Mouse (Mus musculus): ENCODE results near the gene Cln3.
A peak's percentile ranks its signal among the peaks of the same experiment; 100 is the strongest.

Cln3 gene

DNA sequence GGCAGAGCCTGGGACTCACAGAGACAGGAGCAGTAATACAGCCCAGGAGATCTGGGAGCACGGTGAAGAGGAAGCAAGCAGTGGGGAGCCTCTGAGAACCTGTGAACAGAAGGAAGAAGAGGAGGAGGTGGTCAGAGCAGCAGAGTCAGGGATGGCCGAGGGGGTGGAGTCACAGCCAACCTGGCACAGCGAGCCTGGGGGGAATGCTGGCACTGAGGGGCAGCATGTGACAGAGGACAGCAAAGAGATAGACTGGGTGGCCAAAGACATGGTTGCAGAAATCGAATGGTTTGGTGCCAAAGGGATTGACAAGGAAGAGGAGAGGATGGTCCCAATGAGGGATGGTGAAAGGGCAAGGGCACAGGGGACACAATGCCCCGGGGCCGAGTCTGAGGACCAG lies at the start of gene Cln3:
Cln3 (minus strand) TSS at position 101 of the 400 bp plus-strand sequence.
- no peak for DNase-seq (ENCODE audit: low spot score)

DNA sequence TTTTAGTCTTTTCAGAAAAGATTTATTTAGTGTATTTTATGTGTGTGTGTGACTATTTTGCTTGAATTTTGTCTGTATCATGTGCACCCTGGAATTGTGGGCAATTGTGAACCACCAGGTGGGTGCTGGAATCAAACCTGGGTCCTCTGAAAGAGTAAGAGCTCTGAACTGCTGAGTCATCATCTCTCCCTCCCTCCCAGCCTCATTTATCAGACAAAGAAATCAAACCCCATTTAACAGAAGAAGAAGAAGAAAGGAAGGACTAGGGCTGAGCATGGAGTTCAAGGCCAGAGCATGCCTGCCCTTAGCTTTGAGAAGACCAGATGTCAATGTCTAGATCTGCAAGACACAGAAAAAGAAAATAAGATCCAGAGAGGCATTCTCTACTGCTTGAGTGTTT lies 49.8 kb upstream of the Cln3 start:
- no peak for DNase-seq (ENCODE audit: low spot score)

DNA sequence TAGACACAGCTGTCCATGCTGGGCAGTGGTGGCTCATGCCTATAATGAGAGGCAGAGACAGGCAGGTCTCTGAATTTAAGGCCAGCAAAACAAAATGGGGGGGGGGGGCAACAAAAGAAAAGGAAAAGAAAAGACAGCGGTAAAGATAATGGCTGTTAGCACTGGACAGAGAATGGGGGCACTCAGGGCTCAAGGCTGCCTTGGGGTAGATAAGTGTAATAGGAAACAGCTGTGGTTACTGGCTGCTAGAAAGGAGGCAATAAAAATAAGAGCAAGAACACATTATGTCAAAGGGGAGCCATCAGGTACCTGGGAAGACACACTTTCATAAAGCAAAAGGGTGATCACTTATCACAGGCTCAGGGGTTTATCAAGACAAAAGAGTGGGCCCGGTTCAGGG lies 46.9 kb upstream of the Cln3 start:
- DNase-seq (ENCODE audit: low spot score): no peak

DNA sequence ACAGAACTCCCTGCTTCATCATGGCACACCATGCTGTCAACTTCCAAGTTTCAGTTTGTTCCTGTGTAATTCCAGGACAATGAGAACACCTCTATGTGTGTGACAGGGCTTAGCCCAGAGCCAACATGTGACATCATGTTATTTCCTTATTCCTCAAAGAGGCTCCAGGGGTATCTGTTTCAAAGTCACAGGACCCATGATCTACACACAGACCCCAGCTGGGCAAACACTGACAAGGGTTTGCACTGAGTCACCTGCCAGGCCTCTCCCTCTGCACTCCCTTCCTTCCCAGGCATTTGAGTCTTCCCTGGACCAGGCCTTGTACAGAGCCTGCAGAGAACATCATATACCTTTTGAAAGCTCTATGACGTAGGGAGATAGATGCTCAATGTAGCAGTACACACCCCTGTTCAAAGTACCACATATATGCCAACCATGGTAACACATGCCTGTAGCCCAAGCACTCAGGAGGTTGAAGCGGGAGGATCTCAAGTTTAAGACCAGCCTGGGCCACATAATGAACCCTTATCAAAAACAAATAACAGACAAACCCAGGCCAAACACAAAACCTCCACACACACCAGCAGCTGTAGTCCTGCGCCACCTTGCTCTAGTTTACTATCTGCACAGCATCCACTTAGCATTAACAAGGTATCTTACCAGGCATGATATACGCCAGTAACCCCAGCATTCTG lies 45.4 kb upstream of the Cln3 start, which contains the start of gene Nupr1:
Nupr1 (minus strand) TSS at position 38 of the 695 bp plus-strand sequence.
- no peak for DNase-seq (ENCODE audit: low spot score)

DNA sequence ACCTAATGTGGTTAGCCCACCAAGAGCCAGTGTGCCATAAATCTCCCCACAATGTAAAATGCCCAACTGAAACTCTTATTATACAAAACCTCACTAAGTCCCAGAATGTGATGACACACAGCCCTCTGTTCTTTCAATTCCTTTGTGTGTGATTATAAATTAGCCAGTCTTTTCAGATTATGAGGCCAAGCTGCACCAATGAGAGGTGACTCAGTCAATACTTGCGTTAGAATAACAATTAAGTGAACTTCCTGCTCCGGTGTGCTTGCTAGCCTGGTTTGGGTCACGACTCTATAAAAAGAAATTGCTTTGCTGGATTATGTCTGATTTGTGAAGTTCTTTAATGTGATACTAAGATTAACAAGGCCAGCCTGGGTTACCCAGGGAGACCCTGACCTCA lies 44.3 kb upstream of the Cln3 start:
- DNase-seq (ENCODE audit: low spot score): no peak

DNA sequence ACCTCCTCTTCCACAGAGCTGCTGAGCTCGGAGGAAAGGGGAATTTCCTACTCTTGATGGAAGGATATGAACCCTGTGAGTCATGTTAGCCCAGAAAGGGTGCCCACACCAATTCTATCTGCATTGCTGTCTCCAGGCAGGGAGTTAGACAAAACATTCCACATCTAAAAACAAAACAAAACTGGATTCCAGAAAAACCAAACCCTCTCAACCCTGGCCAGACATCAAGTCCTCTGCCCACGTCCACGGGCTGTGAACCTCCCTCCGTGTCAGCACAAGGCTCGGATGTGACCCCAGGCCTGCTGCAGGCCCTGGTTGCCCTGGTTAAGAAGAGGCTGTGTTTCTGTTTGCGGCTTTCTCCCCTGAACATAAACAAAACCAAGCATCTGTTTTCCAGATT lies 42.5 kb upstream of the Cln3 start:
- no peak for DNase-seq (ENCODE audit: low spot score)

DNA sequence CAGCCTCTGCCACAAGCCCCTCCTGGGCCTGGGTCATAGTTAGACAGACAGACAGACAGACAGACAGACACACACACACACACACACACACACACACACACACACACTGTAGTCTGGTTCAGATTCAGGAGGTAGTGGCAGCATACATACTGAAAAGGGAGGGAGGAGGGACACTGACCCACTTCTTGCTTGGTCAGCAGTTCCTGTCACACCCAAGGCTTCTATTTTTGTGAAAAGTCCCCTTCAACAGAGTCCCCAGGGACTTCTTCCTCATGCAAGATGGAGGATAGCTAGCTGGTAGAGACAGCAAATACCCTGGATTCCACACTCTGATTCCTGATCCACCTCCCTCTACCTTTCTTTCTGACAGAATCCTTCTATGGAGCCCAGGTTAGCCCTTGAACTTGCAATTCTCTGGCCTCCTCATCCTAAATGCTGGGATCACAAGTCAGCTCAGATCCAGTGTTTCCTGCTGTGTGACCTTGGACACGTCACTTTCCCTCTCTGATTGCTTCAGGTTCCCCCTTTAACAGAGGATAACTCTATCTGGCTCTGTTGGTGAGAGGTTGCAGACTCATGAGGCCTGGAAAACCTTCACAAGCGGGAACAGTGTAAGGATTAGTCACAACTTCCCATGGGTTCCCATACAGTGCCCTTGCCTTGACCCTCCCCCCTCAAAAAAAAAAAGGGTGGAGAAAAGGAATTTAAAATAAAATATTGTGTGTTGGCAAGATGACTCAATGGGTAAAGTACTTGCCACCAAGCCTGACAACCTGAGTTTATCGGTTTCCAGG lies 40.4 kb upstream of the Cln3 start:
- DNase-seq (ENCODE audit: low spot score): no peak

DNA sequence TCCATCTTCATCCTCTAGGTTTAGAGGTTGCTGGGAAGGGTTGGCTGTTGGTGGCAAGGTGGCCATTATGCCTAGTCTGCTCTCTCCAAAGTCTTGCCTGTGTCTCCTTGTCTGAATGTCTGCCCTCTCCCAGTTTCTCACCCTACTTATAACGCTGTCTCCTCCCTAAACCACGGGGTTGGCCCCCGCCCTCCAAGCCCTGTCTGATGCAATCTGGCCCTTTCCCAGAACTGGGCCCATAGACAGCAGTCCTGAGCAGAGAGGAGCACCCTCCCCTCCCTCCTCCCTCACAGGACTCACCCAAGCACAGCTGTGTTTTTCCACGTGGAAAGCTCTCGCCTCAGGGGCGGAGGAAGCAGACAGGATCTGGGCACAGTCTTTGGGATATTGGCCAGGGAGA lies 39.8 kb upstream of the Cln3 start:
- peak; percentile 30 for DNase-seq (ENCODE audit: low spot score)

DNA sequence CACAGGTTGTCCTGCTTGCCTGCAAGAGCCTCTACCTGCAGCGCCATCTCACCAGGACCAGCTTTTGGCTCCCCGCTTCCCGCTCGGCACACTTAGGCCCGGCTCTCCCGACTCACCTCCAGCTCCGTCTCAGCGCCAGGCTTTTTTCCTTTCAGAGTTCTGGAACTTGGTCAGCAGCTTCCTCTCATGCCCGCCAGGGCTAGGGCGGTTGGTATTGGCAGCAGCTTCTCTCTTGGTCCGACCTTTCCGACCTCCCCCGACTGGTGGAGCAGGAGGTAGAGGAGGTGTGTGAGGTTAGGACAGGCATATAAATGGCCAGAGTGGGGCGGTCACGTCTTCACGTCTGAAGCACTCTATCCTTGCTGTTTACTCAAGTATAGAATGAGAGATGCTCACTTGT lies 39.2 kb upstream of the Cln3 start:
- no peak for DNase-seq (ENCODE audit: low spot score)

DNA sequence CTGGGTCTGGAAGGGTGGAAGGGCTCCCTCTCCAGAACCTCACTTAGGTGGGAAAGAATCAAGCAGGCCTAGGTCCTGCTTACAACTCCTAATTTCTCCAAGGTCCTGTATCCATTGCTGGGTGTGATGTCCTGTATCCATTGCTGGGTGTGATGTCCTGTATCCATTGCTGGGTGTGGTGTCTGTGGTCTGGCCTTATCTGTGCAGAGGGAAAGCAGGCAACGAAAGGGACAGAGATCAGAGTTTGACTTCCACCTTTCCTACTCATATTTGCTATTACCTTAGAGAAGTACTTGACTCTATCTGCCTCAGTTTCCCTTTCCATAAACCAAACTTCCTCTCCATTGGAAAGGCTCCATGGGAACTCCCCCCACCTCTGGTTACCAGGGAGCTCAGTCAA lies 37.8 kb upstream of the Cln3 start:
- DNase-seq (ENCODE audit: low spot score): no peak

DNA sequence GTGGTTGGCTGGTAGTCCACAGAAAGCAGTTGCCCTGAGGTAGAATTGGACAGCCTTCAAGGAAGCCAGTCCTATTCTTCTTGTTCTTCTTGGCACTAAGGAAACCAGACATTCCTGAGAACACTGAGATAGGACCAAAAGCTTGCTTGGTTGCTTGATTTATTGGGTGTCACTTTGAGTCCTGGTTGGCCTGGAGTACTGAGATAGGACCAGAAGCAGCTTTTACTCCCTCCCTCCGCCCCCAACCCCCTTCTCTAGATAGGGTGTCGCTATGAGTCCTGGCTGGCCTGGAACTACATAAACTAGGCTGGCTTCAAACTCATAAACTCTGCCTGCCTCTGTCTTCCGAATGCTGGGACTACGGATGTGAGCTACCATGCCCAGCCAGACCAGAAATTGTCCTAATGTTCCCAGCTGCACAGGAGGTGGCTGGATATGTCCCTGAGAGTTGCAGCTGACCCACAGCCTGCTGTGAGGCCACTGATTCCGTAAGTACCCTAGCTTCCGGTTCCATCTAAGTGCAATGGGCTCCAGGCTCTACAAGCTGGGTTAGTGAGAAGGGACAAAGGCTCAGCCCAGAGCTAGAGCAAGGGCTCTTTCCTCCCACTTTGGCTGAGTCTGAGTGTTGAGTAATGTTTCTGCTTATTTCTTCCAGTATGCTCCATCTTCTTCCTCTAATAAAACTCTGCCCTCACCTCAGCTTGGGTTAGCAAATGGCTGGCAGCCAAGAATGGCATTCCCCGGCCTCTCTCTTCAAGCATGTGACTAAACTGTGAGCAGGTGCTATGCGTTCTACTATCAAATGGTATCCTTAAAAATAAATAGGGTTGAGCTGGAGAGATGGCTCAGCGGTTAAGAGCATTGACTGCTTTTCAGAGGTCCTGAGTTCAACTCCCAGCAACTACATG lies 36.1 kb upstream of the Cln3 start:
- DNase-seq (ENCODE audit: low spot score): no peak

DNA sequence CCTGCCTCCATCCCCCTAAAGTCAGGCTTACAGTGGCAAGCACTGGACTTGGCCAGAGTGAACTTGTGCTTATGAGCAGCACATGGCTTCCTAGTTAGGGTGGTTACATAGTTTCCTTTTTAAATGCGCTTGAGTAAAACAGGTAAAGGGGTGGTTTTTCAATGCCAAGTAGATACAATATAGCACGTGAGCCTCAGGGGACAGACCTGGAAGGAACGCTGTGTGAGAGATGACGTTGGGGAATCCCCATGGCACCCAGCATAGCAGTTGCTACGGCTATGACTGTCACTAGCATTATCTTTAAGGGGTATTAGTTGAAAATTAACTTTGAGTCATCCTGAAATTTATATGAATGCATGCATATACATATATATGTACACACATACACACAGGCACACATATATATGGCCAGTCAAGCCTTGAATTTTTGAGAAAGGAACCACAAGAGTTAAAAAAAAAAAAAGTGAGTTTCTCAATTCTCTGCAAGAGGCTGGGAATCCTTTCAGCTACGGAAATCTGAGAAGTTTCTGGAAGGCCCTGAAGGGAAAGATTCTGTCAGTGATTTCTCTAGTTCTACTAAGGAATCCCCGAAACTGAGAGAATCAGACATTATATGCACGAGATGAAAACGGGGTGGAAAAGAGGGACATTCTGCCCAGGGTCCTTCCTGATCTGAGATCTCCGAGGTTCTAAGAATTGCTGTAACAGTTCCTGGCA lies 34.1 kb upstream of the Cln3 start:
- no peak for DNase-seq (ENCODE audit: low spot score)

DNA sequence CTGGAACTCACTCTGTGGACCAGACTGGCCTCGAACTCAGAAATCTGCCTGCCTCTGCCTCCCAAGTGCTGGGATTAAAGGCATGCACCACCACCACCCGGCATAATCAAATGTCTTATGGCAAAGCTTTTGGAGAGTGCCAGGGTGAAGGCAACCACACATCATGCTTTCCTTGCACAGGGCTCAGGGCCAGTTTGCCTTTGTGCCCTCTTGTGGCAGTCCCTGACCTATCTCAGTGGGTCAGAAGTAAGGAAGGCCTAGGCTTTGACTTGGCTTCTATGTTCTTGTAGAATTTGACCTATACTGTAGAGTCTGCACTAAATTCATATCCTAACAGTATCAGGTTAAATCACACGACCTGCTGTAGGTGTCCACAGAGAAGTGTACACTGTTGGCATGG lies 31.1 kb upstream of the Cln3 start:
- DNase-seq (ENCODE audit: low spot score): no peak

DNA sequence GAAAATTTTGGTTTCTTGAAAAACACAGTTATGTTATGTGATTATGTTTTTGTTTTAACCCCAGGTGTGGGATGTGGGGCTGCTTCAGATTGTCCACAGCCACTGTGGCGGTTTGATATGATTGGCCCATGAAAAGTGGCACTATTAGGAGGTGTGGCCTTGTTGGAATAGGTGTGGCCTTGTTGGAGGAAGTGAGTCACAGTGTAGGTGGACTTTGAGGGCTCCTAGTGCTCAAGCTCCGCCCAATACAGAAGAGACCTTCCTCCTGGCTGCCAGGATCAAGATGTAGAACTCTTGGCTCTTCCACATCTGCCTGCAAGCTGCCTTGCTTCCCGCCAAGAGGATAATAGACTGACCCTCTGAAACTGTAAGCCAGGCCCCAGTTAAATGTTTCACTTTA lies 27.1 kb upstream of the Cln3 start:
- DNase-seq (ENCODE audit: low spot score): no peak

DNA sequence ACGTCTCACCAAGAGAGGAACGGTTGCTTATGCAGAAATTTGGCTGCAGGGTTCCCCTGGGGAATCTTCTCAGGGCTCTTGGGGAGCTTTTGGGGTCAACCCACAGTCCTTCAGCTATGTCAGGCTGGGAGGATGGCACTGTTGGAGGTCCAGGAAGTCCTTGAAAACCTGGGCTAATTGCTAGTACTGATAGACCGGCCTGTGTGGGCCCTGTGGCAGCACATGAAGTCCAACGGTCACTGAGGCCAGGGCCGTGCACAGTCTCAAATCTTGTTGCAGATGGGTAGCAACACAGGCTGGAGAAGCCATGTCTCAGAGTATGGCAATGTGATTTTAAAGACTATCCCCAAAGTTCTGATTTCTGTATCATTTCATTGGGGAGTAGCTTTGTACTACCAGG lies 22.2 kb upstream of the Cln3 start:
- DNase-seq (ENCODE audit: low spot score): no peak

DNA sequence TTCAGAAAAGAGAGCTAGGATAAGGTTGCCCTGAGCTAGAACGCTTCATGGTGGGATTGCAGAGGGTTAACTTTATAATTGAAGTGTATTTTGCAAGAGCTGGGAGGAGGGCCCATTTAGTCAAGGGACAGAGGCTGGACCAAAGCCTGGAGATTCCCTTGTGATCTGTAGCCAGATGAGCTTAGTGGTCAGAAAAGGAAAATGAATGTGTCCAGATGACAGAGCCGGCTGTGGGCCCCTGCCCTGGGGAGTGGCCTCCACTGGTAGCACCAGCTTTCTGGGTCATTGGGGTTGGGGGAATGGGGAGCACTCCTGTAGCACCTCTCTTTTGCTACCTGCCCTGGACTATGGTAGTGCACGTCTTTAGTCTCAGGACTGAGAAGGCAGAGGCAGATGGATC lies 21.4 kb upstream of the Cln3 start:
- no peak for DNase-seq (ENCODE audit: low spot score)

DNA sequence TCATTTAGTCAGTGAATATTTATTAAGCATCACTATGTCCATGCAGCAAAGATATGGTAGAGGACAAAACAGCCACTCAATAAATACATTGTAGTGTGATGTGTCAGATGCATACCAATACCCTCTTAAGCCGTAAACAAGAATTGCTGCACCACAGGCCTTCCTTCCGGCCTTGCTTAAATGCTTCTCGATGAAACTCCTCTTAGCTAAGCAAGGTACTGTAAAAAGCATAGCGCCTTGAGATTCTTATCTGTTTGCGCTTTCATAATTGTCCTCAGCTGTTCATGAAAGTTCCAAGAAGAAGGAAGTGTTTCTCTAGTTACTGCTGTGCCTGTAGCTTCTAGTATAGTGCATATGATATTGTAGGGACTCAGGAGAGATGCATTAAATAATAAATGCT lies 21.0 kb upstream of the Cln3 start:
- no peak for DNase-seq (ENCODE audit: low spot score)

DNA sequence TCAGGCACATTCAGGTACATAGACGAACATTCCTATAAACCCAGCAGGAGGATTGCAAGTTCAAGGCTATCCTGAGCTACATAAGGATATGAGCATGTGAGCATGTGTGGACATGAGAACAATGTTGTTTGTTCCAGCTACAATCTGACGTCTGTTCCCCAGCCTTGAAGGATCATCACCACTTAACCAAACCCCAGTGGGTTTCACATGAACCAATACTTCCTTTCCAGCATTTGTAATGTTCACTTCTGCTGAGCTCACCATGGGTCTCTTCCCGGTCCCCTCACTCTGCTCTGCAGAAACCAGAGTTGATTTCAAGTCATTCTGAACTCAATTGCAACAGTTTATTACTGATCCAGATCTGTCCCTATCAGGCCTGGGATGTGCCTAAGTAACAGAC lies 17.0 kb upstream of the Cln3 start:
- no peak for DNase-seq (ENCODE audit: low spot score)

DNA sequence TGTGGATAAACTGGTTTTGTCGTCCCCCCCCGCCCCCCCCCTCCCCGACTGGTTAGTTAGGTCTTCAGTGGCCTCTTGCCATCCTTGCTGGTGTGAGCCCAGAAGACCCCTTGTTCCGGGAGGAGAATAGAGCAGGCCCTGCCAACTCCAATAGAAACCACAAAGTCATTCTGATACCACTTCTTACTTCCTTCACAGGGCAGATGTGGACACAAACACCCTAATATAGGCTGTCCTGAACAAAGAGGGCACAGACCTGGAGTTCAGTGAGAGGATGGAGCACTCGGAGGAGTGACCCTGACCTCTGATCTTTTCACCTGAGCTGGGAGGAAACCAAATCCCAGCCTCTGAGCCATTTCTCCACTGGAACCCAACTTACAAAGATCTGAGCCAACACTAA lies 16.3 kb upstream of the Cln3 start:
- DNase-seq (ENCODE audit: low spot score): no peak

DNA sequence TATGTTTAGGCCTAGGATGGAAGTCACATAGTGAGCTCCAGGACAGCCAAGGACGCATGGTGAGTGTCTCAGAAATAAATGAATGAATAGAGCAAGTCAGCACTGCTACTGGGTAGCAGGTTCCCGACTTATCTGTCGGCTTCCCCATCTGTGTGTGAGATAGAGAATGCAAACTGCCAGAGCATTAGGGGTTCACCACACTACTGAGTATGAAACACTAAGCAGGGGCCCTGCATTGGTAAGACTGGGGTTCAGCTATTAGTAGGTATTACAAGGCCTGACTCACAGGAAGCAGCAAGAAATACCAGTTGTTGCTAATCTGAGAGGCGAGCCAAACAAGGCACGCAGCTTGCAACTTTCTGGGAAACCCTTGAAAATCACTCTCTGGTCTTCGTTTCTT lies 13.3 kb upstream of the Cln3 start:
- no peak for DNase-seq (ENCODE audit: low spot score)

DNA sequence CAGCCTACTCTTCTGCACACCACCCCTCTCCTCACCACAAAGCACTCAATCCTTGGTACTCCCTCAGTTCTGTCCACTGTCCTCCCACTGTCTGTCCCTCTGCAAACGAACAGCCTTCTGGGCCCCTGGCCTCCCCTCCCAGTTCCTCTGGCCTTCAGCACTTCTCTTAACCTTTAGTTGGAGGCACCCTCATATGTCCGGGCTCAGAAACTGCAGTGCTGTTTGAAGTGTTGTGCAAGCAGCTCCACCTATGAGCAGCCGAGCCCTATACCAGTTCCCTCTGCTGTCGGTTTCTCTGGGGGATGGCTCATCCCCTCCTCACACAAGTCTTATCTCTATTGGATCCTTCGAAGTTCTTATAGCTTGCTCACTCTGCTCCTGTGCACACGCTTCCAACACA lies 10.8 kb upstream of the Cln3 start:
- no peak for DNase-seq (ENCODE audit: low spot score)

DNA sequence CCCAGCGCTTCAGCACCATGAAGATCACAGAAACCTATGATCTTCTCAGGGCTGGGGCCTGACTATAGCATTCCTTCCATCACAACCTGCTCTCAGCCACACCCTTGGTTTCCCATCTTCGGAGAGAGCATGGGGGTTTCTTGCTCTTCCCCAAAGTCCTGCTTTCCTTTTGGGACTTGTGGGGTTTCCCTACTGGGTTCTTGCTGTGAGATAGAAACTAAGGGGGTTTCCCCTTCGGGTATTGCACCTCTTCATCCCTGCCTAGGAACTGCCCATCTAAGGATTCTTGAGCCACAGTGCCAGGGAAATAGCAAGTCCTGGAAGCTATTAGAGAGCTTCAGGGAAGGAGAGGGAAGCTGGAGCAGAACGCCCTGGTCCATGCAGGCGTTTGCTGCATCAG lies 10.3 kb upstream of the Cln3 start:
- no peak for DNase-seq (ENCODE audit: low spot score)

All from left cerebral cortex, adult 11 months (tissue).